Mouse (Mus musculus) WW6 (cell line): ENCODE measurements around the gene Gm20388.

Experiments
- DNase-seq: peaks from one replicate; pipeline ENCODE4 v3.0.0-alpha.2; 2013; ENCODE audit warnings: low read depth, low spot score

Gene Gm20388

DNA sequence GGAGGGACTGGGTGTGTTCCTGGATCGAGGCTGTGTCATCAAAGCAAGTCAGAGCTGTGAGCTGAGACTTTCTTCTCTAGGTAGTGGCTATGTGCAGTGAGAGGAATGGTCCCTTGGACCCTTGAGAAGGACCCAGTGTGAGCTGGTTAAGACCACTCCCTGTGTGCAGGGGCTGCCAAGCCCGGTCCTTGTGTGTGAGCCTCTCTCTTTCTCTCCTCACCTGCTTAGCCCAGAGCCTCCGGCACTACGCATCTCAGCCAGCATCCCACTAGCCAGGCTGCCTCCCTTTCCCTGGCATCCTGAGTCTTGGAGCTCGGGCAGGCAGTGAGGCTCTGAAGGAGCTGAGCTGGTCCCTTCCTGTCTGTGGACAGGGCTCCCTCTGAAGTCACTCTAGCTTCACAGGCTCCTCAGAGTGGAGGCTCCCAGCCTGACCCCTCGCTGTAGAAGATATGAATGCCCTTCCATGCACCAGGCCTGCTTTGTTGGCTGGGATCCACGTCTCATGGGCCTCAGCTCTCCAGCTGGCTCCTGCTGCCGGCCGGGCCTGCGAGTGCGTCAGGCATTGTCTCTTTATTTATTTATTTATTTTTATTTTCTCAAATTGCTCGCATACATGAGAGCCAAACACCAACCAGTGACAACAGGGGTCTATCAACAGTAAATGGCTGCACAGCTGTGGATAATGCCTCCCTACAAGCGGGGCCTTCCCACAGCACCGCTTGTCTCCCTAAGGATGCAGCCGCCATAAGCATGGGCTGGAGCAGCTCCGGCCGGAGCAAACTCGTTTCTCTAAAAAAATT, 2882.9 kb downstream of the Gm20388 start:
- DNase-seq, result no peak

DNA sequence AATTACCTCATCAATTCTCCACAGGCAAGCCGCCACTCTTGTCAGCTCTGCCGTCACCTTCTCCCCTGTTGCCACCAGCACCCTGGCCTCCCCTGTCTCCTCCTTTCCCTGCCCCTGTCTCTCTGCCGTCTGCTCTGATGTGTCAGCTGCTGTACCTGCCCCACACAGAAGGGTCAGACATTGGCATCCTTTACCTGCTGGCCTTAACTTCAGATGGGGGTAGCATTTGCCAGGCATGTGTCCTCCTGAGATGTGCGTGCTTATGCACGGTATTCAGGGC, 2883.5 kb downstream of the Gm20388 start:
- DNase-seq, result no peak

DNA sequence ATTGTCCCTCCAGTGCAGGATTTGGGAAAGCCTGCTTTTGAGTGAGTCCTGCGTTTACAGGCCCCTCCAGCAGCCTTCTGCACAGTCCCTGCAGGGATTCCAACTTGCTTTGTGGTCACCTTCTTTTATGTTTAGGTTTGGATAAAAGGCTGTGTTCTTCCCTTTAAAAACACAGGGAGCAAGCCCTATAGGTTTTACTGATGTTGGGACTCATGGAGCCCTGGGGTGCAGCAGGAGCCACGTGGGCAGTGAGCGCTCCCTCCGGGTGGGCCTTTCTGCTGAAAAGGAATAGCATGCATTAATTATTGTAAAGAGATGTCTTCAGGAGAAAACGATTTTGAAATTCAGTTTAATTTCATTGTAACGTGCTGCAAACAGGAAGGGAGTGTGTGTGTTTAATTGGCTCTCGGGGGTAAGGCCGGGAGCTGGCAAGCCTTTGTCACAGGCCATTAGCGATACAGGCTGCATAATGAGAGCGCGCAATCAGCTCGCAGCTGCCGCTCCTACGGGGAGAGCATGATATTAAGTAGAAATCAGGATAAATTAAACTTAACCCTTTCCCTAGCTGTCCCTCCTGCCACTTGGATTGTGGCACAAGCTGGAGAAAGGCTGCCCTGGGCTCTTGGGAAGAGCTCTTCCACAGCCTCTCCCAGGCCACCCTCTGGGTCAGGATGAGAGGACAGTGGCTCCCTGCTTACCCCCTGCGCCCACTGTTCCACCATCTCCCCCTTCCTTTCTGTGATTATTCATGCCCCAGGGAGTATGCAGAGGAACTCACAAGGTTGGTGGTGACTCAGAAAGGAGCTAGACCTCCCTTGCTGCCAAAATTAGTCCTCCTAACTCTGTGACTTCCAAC, 2893.5 kb downstream of the Gm20388 start:
- no peak for DNase-seq

DNA sequence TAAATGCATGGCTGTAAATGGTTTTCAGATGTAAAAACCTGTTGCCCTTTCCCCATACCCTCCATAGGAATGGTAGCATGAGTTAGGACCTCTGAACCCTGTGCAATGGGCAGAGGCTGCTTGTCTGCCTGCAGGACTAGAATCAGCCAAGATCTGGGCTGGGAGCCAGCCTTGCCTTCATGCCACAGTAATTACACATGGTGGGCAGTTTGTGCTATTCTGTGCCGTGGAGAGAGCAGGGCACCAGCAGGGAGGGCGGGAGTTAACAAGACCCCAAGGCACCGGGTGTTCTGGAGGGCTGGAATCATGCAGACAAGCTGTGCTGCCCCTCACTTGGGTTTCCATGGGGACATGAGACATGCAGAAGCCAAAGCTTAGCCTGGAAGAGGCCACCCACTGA, 2894.7 kb downstream of the Gm20388 start:
- no peak for DNase-seq

DNA sequence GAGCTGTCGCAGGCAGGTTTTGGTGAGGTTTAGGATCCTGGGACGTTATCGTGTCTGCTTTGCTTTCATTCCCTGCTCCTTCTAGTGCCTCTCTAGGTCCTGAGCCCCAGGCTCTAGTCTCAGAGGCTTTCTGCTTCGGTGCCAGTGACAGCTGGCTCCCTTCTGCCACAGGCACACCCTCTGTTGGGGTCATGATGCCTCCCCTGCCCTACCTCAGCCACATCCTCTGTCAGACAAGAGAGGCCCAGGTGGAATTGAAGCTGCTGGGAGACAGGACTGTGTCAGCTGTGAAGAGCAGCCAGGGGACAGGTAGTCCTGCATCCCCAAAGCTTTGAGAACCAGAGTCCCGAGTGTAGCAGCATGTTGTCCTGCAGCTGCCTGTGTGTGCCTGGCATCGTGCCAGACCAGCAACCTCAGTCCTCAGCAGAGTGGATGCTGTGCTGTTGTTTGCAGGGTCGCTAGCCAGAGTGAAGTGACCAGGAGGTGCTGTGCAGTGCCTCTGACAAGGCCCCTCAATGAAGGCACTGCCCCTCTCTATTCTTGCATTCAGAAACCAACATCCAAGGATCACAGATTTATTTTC, 2896.4 kb downstream of the Gm20388 start:
- no peak for DNase-seq

DNA sequence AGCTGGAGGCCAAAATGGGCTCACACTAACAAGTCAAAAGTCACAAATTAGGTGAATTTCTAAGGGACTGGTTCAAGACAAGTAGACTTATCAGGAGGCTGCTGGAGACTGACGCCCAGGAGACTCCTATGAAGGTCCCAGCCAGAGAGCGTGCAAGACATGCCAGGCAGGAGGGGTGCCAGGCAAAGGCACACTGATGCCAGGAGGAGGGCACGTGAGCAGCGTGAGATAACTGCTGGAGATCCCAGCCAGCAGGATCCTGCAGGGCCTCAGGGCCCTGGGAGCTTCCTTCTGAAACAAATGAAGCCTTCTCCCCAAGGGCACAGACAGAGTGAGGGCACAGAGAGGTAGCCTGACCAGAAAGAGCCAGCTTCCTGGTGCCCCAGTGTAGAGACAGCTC, 2897.3 kb downstream of the Gm20388 start:
- DNase-seq, result no peak

DNA sequence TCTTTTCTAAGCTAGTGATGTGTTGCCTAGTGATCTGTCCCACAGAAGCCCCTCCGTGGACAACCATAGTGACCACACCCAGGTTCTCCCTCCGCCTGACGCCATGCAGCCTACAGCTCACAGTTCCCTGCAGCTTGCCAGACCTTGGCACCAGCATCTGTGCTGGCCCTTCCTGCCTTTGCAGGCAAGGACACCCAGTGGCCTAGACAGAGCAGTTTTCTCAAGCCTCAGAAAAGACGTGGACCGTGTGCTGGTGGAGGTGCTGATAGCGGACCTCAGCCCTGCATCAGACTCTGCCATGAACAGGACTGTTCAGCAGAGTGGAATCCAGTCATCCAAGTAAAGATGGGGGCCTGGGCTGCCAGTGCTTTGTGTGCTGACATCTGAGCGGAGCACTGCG, 2899.7 kb downstream of the Gm20388 start:
- DNase-seq, result no peak

DNA sequence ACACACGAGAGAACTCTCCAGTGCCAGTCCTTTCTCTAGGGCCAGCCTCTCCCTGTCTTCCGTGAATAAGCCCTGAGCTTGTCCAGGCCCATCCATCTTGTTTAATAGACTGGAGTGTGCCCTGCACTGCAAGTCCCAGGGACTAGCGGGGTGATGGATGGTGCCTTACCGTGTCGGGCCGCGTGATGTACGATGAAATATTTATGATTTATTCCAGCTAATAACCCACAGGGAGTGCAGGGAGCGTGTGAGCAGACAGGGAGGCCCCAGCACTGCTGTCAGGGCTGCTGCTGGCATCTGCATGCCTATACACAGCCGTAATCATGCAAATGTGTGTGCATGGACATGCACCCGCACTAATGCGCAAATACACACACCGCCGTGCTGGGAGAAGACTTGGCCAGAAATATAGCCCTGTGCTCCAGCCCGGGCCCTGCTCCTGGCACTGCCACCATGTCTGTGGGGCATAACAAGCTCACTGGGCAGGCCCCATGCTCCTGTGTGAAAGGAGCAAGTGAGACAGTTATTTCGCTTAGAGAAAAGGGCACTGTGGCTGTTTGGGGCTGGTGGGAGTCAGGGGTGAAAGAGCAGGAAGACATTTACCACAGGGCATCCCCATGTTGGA, 2901.3 kb downstream of the Gm20388 start:
- no peak for DNase-seq

DNA sequence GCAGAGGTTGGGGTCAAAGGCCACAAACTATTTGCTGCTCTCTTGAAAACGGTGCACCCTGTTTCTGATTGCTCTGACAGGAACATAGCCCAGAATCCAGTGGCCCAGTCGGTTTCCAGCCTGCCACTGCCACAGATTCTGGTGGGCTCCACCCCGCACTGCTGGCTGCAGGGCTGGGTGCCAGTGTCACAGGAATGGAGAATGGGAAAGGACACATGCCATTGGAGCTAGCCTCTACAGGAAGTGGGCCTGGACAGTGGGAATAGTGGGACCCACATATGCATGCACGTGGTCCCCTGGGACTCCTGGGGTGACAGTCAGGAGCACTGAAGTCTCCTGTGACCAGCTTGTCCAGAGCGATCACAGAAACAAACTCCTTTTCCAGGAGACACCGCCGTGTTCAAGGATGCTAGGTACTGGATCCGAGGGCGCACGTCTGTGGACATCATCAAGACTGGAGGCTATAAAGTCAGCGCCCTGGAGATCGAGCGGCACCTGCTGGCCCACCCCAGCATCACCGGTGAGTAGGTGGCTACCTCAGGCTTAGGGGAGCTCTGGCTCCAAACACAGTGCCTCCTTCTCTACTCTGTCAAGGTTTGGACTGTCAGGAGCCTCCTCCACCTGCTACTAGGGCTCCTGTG, 2902.1 kb downstream of the Gm20388 start:
- DNase-seq, result no peak

DNA sequence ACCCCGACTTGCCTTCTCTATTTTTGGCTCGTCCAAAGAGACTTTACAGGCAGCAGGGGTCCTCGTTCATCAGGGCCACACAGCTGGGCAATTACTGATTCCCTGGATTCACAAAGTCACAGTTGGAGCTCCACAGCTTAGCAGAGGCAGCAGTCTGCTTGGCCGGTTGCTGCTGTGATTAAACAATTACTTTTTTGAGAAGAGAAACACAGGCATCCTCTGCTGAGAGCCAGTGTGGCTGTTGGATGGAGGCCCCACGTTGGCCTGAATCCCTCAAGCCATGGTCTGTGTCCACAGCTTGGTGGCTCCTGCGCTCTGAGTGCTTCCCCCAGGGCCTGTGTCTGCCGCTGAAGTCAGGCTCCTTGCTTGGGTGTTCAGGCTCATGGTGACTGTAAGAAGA, 2904.0 kb downstream of the Gm20388 start:
- no peak for DNase-seq

DNA sequence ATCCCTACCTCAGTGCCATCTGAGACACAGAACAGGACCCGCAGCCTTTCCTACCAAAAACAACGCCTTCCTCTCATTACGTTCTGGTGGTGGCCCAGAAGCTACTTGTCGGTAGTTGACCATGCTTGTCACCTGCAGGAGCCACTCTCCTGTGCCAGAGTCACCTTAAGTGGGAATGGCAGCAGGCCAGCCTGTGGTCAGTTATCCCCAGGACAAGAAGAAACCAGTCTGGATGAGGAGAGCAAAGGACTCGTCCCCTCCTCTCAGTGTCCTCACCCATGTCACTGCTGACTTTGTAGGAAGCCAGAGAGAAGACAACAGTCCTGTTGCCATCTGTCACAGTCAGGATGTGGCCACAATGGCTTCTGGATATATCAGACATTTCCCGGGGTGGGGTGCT, 2906.3 kb downstream of the Gm20388 start:
- DNase-seq, result no peak

DNA sequence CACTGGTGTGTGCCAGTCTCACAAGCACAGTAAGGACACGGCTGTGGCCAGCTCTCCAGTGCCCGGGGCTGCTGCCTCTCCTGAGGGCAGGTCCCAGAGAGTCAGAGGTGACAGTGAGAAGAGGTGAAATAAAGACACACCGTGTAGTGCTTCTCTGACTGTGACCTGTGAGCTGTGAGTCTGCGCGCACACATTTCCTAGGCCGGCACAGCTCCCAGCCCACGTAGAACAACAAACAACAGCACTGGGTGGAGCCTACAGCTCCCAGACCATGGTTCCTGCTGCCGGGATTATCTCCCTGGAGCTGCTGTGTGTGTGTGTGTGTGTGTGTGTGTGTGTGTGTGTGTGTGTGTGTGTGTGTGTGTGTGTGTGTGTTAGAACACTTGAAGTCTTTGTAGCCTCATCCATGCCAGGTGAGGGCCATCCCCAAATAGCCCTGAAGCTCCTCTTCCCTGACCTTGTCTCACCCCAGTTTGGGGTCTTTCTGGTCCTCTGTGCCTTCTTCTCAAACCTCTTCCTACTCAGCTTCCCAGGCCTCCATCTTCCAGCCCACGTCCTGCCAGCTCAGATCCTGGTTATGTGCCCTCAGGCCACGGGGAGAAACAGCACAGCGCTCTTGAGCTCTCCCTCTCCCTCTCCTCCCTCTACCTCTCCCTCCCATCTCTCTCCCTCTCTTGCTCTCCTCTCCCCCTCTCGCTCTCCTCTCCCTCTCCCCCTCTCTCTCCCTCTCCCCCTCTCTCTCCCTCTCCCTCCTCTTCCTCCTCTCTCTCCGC, 2907.3 kb downstream of the Gm20388 start:
- no peak for DNase-seq

DNA sequence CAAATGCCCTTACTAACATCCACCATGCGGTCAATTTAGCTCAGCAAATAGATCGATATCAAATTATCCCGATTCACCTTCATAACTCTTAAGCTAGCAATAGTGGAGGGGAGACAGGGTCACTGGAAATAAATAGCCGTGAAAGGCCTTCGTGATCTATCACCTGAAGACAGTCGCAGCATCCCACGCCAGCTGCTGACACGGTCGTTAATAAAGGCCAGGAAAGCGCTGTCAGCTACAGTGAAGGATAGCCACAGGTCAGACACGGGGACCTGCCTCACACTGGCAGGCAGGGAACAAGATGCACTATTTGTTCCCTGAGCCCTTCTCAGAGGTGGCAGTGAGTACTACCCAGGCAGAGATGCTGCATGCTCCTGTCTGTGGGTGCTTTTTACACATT, 2909.1 kb downstream of the Gm20388 start:
- no peak for DNase-seq

DNA sequence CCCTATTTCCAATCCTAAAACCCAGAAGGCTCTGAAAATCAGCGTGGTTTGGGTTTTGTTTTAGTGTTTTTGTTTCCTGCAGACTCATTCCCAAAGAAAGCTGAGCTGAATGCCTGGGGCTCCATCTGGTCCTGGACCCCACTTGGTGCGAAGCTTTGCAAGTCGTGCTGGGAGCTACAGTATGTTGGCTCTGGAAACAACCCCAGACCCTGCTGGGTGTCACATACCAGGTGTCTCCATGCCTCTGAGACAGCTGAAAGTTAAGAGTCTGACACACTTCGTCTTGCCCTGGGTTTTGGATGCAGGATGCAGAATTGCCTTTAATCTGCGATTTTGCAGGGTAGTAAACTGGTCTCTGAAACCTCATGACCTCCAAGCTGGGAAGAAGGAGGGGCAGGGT, 2913.9 kb downstream of the Gm20388 start:
- DNase-seq, result no peak

DNA sequence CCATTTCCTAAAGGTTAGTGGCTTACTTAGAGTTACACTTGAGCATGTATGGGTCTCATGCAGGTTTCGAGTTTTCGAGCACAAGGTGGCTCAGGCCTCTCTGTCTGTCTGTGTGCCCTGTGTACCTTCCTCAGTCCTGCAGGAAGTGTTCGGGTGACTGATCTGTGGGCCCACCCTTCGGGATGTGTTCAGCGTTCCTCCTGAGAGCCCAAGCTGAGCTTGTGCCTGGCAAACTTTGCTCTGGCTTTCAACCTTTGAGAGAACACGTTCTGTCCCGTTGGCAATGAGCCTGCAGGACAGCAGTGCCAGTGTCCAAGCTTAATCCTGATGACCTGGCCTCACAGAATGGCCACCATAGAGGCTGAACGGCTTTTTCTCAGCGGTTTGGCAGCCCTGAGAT, 2914.3 kb downstream of the Gm20388 start:
- DNase-seq, result no peak

DNA sequence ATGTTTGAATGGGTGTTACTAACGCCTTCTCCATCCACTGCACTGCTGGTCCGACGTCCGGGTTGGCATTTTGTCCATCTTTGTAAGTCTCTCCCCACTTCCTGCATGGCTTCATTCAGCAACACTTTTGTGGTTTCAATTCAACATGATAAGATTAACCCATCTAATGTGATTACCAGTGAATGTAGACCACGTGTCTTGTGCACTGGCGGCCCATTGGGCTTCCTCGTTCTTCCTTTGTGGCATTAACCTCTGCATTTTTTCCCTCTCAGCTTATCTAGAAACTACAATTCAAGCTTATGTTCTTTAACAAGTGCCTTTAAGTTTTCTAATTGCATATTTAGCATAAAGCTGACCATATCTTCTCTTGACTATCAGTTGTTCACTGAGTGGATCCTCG, 2914.8 kb downstream of the Gm20388 start:
- DNase-seq, result no peak

DNA sequence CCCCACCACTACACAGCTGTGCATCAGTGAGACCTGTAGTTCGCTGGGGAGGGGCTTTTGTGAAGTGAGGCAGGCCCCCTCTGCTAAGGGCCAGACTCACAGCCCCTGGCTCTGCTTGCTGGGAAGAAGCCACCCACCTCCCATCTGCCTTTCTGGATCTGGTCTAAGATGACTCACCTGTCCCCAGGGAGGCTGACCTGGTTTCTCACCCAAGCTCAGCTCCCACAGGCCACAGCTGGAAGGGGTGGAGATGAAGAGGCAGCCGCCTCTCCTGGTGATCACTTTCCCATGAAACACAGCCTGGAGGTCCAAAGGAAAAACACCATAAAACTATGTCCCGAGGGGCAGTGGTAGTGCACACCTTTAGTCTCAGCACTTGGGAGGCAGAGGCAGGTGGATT, 2918.8 kb downstream of the Gm20388 start:
- DNase-seq, result no peak

DNA sequence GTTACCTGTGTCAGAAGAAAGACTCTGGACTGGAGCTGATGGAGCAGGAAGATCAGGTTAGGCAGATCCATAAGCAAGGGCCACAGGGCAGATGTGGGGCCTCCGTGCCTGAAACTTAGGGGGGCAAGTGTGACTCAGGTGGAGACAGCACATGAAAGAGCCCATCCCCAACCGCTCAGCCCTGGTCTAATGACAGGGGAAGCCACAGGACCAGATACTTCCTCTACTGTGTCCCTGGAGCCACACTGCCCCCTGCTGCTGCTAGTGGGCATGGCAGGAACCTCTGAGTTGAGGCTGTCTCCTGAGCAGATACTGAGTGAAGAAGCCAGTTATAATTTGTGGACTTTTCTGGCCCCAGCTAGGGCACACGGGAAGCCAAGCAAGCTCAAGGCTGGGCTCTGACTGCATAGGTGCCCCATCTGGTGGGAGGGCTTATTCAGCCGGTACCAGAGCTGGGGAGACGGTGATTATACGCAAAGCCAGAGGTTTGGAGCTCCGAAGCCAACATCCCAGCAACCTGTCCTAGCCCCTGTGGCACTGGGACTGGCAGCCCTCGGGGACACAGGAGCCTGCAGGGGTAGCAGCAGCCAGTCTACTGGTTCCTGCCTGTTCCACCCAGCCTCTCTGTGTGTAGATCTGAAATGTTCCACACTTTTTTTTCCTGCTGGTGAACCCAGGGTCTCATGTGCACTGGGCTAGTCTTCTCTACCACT, 2919.9 kb downstream of the Gm20388 start:
- DNase-seq, result peak; percentile 64

DNA sequence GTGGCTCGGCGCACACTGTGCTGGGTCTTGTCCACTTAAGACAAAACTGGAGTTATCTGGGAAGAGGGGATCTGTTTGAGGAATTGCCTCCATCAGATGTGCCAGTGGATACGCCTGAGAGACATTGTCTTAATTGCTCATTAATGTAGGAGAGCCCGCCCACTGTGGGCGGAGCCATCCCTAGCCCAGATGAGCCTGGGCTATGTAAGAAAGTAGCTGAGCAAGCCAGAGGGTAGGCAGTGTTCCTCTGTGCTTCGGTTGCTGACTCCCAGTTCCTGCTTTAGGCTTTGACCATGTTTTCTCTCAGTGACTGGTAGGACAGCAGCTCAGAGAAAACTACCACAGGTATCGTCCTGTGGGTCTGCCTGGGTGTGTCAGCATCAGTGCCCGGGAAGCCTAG, 2923.8 kb downstream of the Gm20388 start:
- no peak for DNase-seq

DNA sequence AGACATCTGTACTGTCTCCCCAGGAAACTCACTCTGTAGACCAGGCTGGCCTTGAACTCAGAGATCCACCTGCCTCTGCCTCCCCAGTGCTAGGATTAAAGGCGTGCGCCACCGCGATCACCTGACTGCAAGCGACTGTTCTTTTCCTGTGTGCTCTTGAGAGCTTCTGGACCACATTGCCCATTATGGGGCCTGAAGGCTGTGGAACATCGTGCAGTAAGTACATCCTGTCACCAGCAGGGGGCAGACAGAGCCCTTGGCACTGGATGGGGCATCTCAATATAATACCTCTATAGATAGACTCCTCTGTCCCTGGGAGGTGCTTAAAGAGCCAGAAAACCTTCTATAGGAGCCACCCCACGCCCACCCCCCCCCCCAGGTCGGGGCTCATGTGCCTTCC, 2924.3 kb downstream of the Gm20388 start:
- peak; percentile 79 for DNase-seq

DNA sequence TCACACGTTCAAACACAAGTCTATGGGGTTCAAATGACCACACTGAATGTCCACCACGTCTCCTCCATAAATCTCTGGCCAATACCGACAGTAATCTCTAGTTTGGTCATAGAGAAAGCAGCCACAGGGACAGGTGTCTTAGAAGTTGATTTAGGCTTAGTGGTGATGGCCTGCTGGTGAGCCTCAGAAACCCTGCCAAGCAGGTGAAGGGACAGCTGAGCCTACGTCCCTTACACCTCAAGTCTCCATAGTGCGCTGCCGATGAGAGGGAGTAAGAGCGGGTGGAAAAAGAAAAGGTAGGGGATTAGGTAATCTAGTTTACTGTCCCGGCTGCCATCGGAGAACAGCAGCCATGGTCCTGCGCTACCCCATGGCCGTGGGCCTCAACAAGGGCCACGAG, 2925.6 kb downstream of the Gm20388 start:
- DNase-seq, result no peak
